Mouse (Mus musculus) left cerebral cortex, postnatal 36 days (tissue): ENCODE measurements around the gene Olfr441. TPM values are rescaled to one million over a fixed set of nuclear protein-coding genes. Genes with fewer than 3 reads are reported as not detected.
"Not testable (repeated sequence)": the region's sequence is repeated elsewhere in the genome, so short reads cannot be mapped to it uniquely, and the experiment has no call there.

Source experiments
- DNase-seq, 2 experiments: peaks; one replicate each; pipeline ENCODE4 v3.0.0; 2021 to 2022; ENCODE audit warnings: low spot score in 2 of 2, mixed read lengths in 1 of 2
- intact Hi-C: fragments of 180-260 bp; cut with DNase I; formaldehyde crosslinking; loops from one replicate; pipeline ENCODE4 v1.15.1; 2025
- total RNA-seq, 2 experiments: library from RNA; stranded (reverse); gene quantifications; 2 replicates each; pipeline ENCODE4 v1.2.3; 2021

Gene Olfr441
- total RNA-seq: not detected

DNA sequence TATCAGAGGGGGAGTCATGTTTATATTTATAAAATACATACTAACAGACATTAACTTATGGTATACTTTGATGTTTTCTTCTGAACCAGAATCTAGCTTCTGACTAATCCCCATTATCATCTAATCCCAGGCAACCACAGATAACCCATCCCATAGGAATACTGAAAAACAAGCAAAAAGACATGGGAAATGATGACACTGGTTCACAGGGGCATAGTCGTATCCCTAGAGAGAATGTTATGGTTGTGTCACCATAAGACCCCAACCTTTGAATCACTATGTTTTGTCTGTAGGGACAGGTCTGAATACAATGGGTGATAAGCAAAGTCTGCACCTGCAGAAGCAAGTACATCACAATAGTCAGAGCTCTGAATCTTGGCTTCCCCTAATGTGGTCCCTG, at the start of gene Olfr441:
Olfr441 (plus strand) TSS at position 301 of the 400 bp plus-strand sequence.
- DNase-seq, intact Hi-C loops: not testable (repeated sequence)

DNA sequence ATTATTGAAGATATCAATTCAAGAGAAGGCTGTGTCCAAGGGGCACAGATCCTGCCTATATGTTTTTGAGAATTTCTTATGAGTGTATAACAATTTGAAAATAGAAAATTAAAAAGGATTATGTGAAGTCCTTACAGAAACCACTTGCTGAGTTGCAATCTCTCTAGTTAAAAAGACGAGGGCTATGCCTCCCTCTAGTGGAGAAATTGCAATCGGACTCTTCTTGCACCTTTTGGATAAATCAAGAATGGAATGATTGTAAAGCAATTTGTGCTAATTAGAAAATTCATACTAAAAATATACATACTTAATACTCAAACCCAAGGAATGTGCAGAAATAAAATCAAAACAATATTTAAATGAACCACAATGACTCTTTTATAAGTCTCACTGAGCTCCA, 27.4 kb upstream of the Olfr441 start:
- no peak for DNase-seq
- intact Hi-C loops: loop anchor here (5.0 kb wide), 1 partner anchor 56 kb away; no protein-coding TSS in a partner anchor

DNA sequence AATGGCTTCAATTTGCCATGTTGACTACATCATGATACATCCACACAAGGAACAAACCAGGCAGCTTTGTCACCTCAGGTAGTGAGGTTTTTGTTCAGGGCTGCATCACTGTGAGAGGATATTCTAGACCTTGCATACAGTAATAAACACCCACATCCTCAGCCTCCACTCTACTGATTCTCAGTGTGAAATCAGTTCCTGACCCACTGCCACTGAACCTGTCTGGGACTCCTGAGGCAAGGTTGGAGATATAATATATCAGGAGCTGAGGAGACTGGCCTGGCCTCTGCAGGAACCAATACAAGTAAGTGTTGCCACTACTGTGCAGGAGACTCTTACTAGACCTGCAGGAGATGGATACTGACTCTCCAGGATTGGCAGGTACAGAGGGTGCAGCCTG, 24.8 kb upstream of the Olfr441 start:
- DNase-seq, intact Hi-C loops: not testable (repeated sequence)

- intact Hi-C loops, DNase-seq: not testable (repeated sequence)
Observed at GRCm38 (mm10) chr6:43146267-43146666, 40.1 kb downstream of the Olfr441 start, which contains the start of gene Olfr237-ps1. Gene Olfr237-ps1 (plus strand): TSS chr6:43146567.

DNA sequence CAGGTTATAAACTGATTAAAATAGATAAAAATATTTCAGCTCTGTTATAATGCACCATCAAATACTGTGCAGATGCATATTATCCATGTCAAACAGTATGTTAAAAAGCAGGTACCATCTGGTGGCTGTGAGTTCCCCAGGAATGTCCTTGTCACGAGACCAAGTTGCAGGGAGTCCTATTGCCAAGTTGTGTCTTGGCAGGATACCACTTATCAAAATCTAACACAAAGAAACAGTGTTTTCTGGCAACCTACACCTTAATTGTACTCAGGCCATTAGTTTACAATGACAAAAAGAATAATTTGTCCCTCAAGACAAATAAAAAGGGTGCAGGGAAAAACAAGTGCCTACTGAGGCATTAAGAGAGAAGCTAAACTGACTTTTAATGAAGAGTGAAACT, 53.3 kb downstream of the Olfr441 start:
- intact Hi-C loops: no loop called here
- DNase-seq: no peak

- no peak for DNase-seq
- intact Hi-C loops: no loop called here
Observed at GRCm38 (mm10) chr6:43162982-43163381, 56.8 kb downstream of the Olfr441 start, which contains the start of gene Olfr437. Gene Olfr437 (plus strand): TSS chr6:43163282.

DNA sequence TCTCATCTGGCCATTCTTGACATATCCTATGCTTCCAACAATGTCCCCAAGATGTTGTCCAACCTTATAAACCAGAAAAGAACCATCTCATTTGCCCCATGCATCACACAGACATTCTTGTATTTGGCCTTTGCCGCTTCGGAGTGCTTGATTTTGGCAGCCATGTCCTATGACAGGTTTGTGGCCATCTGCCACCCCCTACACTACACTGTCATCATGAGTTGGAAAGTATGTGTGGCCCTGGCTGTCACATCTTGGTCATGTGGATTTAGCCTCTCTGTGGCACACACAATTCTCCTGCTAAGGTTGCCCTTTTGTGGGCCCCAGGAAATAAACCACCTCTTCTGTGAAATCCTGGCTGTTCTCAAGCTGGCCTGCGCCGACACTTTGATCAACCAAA, 61.1 kb downstream of the Olfr441 start:
- intact Hi-C loops: no loop called here

More for the DNA sequence above, 61.1 kb downstream of the Olfr441 start:
- DNase-seq: no peak

Other genes with a start within 250 kb of the Olfr441 start
- gene Olfr448, start 215.9 kb upstream of the Olfr441 start, total RNA-seq: not detected
- gene Olfr447, start 197.5 kb upstream of the Olfr441 start, total RNA-seq: not detected
- gene Olfr446, start 185.0 kb upstream of the Olfr441 start, total RNA-seq: not detected
- not detected for gene Olfr444, start 157.3 kb upstream of the Olfr441 start, total RNA-seq
- not detected for gene Olfr237-ps1, start 40.2 kb downstream of the Olfr441 start, total RNA-seq
- gene Olfr437, start 56.9 kb downstream of the Olfr441 start, total RNA-seq: not detected
- not detected for gene Olfr13, start 65.8 kb downstream of the Olfr441 start, total RNA-seq
- not detected for gene Olfr435, start 90.8 kb downstream of the Olfr441 start, total RNA-seq
- gene Olfr434, start 106.7 kb downstream of the Olfr441 start, total RNA-seq: not detected
- not detected for gene Olfr47, start 125.2 kb downstream of the Olfr441 start, total RNA-seq
- 1 to 10 TPM; 1.4 to 2.9 TPM for gene Arhgef5, start 159.2 kb downstream of the Olfr441 start, total RNA-seq
- gene Nobox, start 203.2 kb downstream of the Olfr441 start, total RNA-seq: under 1 TPM in 1 of 2 experiments, not detected in 1; 0.52 TPM